Mouse (Mus musculus) urinary bladder, postnatal 36 days (tissue): Measurements from ENCODE around the gene Apex2.
A peak's percentile ranks its signal among the peaks of the same experiment; 100 is the strongest.
"Not testable (repeated sequence)": the region's sequence is repeated elsewhere in the genome, so short reads cannot be mapped to it uniquely, and the experiment has no call there.

Source experiments
- DNase-seq, 2 experiments: peaks; one replicate each; pipeline ENCODE4 v3.0.0; 2022; ENCODE audit warnings: low spot score in 2 of 2, mixed read lengths in 1 of 2

Apex2 gene

GRCm38 (mm10) chrX:150487811-150488210, 101.9 kb downstream of the Apex2 start:
- not testable (repeated sequence) for DNase-seq

GRCm38 (mm10) chrX:150486314-150487030, 103.2 kb downstream of the Apex2 start:
- DNase-seq: not testable (repeated sequence)

GRCm38 (mm10) chrX:150477854-150478780, 111.6 kb downstream of the Apex2 start:
- DNase-seq: peak; percentile 72 to 86

DNA sequence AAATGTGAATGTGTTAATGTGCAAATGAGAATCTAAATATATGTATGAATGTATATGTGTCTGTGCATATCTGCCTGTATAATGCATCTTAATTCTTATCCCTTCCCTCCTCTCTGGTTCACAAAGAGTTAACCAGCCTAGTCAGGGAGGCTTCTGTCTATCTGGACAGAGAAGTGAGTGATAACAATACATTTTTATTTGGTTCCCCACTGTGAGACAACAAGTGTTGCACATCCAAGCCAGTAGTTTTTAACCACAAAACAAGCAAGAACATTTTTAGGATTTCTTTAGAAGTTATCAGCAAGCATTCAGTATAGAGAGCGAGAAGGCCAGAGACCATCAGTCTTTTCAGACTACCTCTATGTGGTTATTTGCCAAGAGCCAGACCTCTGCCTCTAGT, 118.3 kb downstream of the Apex2 start:
- DNase-seq: no peak
